Comparison of ENCODE assay signal across 8 mouse cellular contexts in the genomic region with DNA sequence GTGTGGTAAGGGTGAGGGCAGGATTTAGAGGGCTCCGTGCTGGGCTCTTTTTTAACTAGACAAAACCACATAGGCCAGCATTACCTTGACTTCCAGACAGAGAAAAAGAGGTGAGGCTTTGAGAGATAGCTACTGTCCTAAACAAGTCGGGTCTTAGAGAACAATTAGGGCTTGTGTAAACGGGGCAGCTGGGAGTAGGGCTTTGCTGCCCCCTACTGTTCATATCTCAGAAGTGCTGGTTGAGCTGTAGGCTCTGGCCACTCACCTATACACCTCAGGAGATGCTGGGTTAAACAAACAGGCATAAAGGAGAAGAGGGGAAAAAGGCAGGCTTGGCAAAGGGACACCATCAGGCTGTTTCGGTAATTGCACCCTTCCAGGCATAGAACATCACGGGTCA. TPM values are rescaled to one million over a fixed set of nuclear protein-coding genes. Genes with fewer than 3 reads are reported as not detected.
DNase-seq lines count a peak whose midpoint lies in the region; ATAC-seq lines count a peak whose summit lies in the region.

No protein-coding gene starts in this region.

- WGBS in limb, embryonic 15.5 days: 3% methylated on average over 5 of the region's 5 CpGs

- H3K9ac ChIP-seq in limb, embryonic 15.5 days: no peak overlapping the region

- peak; percentile 72 for ATAC-seq in granulocyte monocyte progenitor cell, adult 5-6 weeks (replicated peaks; ENCODE audit: poor library complexity, severe bottlenecking)
- peak; percentile 52 for ATAC-seq in limb, embryonic 15.5 days (ENCODE audit: insufficient number of reproducible peaks, low FRiP score, low TSS enrichment, low read depth)

- no peak overlapping the region for H3K27ac ChIP-seq in limb, embryonic 15.5 days

- no peaks in the 10 kb centered on the region; the same call in 1 of the 2 replicates for H3K36me3 ChIP-seq in limb, embryonic 15.5 days

- H3K4me3 ChIP-seq in limb, embryonic 15.5 days: no peak overlapping the region

- H3K4me1 ChIP-seq in limb, embryonic 15.5 days: peaks cover 19% of the 10 kb centered on the region; the same call in 1 of the 2 replicates

- no peaks in the 10 kb centered on the region for H3K9me3 ChIP-seq in limb, embryonic 15.5 days

- H3K27me3 ChIP-seq in limb, embryonic 15.5 days: no peaks in the 10 kb centered on the region

- DNase-seq in urinary bladder, postnatal 14 days (ENCODE audit: low spot score): peak; percentile 60
- DNase-seq in urinary bladder, postnatal 10 days (ENCODE audit: low spot score): no peak
- peak; percentile 80 to 84 for DNase-seq in cerebellum, postnatal 14 days
- peak; percentile 67 for DNase-seq in kidney, adult 9 months
- DNase-seq in naive thymus-derived CD4-positive, alpha-beta T cell, adult 2 months (ENCODE audit: low read depth): peak; percentile 78
- peak; percentile 15 to 25 for DNase-seq in thymus, adult 18-20 months

- H3K4me2 ChIP-seq in limb, embryonic 15.5 days: no peak overlapping the region

RNA-seq across cellular contexts. Expression of a gene that starts 34.3 kb away (rescaled TPM):
- 22.2 and 27.5 TPM in 2 replicates for total RNA-seq in granulocyte monocyte progenitor cell, adult 5-6 weeks (2014; fragmentation: Nextera tagmentation)
- 43.9 and 53.9 TPM in 2 replicates for total RNA-seq in granulocyte monocyte progenitor cell, adult 5-6 weeks (2017)
- 15.1 and 18.2 TPM in 2 replicates for polyA plus RNA-seq in limb, embryonic 15.5 days (2015; fragmentation: Nextera tagmentation; extraction: Ambion mirVana)
